Mouse (Mus musculus) midbrain, embryonic 10.5 days (tissue): ENCODE data around the gene Smok3a. TPM values are rescaled to one million over a fixed set of nuclear protein-coding genes. Genes with fewer than 3 reads are reported as not detected.
"Not testable (repeated sequence)": the region's sequence is repeated elsewhere in the genome, so short reads cannot be mapped to it uniquely, and the experiment has no call there.

Experiments
- DNase-seq: peaks from one replicate; pipeline ENCODE4 v3.0.0-alpha.2; 2017; ENCODE audit warnings: low spot score
- H3K27ac ChIP-seq: fragments of 300-500 bp; sonication (generic); replicated peaks from 2 replicates; pipeline ENCODE4 v1.5.1; 2016; ENCODE audit warnings: mild to moderate bottlenecking
- H3K27me3 ChIP-seq: fragments of 300-500 bp; sonication (generic); 2 replicates; pipeline ENCODE4 v1.6.1; 2016; ENCODE audit warnings: low read depth, mild to moderate bottlenecking; ENCODE audit not compliant: poor library complexity, severe bottlenecking
- H3K36me3 ChIP-seq: fragments of 300-500 bp; sonication (generic); 2 replicates; pipeline ENCODE4 v1.6.1; 2016; ENCODE audit warnings: mild to moderate bottlenecking, moderate library complexity
- H3K4me1 ChIP-seq: fragments of 300-500 bp; sonication (generic); 2 replicates; pipeline ENCODE4 v1.6.1; 2016
- H3K4me3 ChIP-seq: fragments of 300-500 bp; sonication (generic); 2 replicates; pipeline ENCODE4 v1.5.1; 2016; ENCODE audit warnings: mild to moderate bottlenecking, moderate library complexity
- H3K9me3 ChIP-seq: fragments of 300-500 bp; sonication (generic); replicated peaks from 2 replicates; pipeline ENCODE4 v1.6.1; 2016; ENCODE audit warnings: mild to moderate bottlenecking
- WGBS: fragments of 180-500 bp; shearing (Covaris S2); methylation state at CpG from one replicate; pipeline ENCODE4 v1.1.7; 2016; 5-methylcytosine and 5-hydroxymethylcytosine counted together
- polyA plus RNA-seq: library from polyadenylated mRNA; unstranded; fragments of >200 nt; fragmentation: Nextera tagmentation; extraction: Ambion mirVana; gene quantifications from 2 replicates; pipeline ENCODE4 v1.2.1, GENCODE M21; 2016

Gene Smok3a
- polyA plus RNA-seq, result not detected in 2 replicates

DNA sequence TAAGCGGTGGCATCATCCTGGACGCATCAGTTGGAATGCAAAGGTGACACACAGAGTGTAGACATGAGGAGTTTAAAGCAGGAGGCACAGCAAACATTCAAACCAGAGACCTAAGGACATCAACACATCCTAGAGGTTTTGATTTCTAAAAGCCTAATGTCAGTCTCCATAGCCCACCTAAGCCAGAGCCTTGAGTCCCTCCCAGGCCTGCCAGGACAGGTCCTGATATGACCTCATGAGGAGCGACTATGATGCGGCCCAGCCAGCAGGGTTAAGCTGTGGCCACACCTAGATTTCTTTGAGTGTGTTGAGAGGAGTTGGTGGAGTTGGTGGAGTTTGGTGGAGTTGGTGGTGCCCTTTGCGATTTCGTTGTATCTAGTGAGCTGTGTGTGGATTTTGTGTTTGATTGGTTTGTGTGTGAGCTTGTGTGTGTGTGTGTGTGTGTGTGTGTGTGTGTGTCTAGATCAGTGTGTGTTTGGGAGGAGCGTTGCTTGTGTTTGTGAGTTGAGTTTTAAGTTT lies at the start of gene Smok3a, which contains the start of gene Smok3b:
Smok3a (plus strand) TSS at position 301 of the 519 bp plus-strand sequence.
Smok3b (plus strand) TSS at position 469 of the 519 bp plus-strand sequence.
- WGBS, result 86% methylated on average over 3 of the region's 7 CpGs
- not testable (repeated sequence) for H3K4me1 ChIP-seq, DNase-seq, H3K27me3 ChIP-seq, H3K36me3 ChIP-seq, H3K9me3 ChIP-seq, H3K27ac ChIP-seq, H3K4me3 ChIP-seq

GRCm38 (mm10) chr5:137973161-137973560 lies 47.9 kb upstream of the Smok3a start:
- Histone ChIP-seq H3K27ac (no peak overlapping the region), H3K9me3 (no peaks in the 10 kb centered on the region), H3K36me3 (no peaks in the 10 kb centered on the region), H3K27me3 (no peaks in the 10 kb centered on the region), H3K4me1 (no peaks in the 10 kb centered on the region), H3K4me3 (no peak overlapping the region)
- WGBS, result 75% methylated on average over 2 of the region's 2 CpGs
- DNase-seq, result no peak

GRCm38 (mm10) chr5:137973738-137974137 lies 47.3 kb upstream of the Smok3a start:
- 58% methylated on average over 3 of the region's 3 CpGs for WGBS
- no peak for DNase-seq
- H3K27ac ChIP-seq, result no peak overlapping the region

GRCm38 (mm10) chr5:137974724-137975123 lies 46.3 kb upstream of the Smok3a start:
- H3K9me3 ChIP-seq, result no peaks in the 10 kb centered on the region
- H3K36me3 ChIP-seq, result no peaks in the 10 kb centered on the region
- no peak for DNase-seq
- H3K4me1 ChIP-seq, result no peaks in the 10 kb centered on the region
- 68% methylated on average over 3 of the region's 3 CpGs for WGBS
- H3K4me3 ChIP-seq, result no peak overlapping the region
- H3K27ac ChIP-seq, result no peak overlapping the region
- no peaks in the 10 kb centered on the region for H3K27me3 ChIP-seq

More at GRCm38 (mm10) chr5:137973738-137974137, 47.3 kb upstream of the Smok3a start:
- Histone ChIP-seq H3K4me3 (no peak overlapping the region), H3K4me1 (no peaks in the 10 kb centered on the region), H3K36me3 (no peaks in the 10 kb centered on the region), H3K27me3 (no peaks in the 10 kb centered on the region), H3K9me3 (no peaks in the 10 kb centered on the region)

DNA sequence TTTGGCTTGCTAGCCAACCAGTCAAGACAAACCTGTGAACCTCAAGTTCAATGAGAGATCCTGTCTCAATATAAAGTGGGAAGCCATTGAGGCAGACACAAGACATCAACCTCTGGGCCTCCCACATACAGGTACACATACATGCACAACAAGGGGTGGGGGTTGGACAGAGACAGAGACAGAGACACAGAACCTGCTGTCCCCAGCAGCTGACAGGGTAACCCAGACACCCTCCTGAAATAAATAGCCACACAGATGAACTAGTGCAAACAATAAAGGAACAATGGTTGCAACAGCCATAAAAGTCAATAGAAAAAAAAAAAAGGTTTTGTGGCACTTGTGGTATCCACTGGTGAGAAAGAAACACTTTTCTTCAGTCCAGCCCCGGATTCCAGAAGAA lies 45.6 kb upstream of the Smok3a start:
- 69% methylated on average over 1 of the region's 1 CpGs for WGBS
- Histone ChIP-seq H3K9me3 (no peaks in the 10 kb centered on the region), H3K27me3 (no peaks in the 10 kb centered on the region), H3K4me1 (no peaks in the 10 kb centered on the region), H3K36me3 (no peaks in the 10 kb centered on the region), H3K4me3 (no peak overlapping the region), H3K27ac (no peak overlapping the region)
- no peak for DNase-seq

DNA sequence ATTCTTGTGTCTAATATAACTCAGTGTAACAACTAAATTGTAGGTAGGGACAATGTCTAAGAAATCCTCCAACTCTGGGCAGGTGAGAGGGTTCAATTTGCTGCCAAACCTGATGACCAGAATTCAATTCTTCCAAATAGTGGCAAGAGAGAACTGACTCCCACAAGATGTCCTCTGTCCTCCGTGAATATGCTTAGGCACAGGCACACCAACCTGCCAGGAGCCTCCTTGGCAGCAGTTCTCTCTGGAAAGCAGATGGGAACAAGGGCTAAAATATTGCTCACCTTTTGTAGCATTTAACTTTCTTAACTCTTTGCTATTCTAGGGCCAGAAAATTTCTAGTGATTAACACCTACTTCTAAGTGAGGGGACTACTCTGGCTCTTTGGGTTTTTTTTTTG lies 43.8 kb upstream of the Smok3a start:
- Histone ChIP-seq H3K36me3 (no peaks in the 10 kb centered on the region), H3K27ac (no peak overlapping the region), H3K4me1 (no peaks in the 10 kb centered on the region), H3K4me3 (no peak overlapping the region), H3K9me3 (no peaks in the 10 kb centered on the region), H3K27me3 (no peaks in the 10 kb centered on the region)
- DNase-seq, result no peak
- WGBS, result 47% methylated on average over 1 of the region's 1 CpGs

DNA sequence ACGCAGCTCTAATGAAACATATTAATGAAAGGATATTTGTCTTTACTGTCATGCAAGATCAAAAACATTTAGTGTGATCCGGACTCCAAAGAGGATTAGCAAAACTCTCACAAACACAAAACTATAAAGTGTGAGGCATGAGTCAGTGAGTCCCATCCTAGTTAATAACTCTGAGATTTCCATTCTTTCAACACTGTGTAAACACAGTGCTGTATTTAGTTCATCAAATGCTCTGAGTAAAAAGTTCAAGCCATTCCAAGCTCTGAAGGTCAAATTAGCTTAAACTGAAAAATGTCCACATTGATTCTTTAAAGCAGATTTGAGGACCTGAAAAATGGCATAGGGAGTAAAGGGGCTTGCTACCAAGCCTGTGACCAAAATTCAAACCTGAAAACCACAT lies 42.0 kb upstream of the Smok3a start:
- H3K4me3 ChIP-seq, result no peak overlapping the region
- H3K9me3 ChIP-seq, result no peaks in the 10 kb centered on the region
- H3K4me1 ChIP-seq, result no peaks in the 10 kb centered on the region
- no peaks in the 10 kb centered on the region for H3K27me3 ChIP-seq
- 76% methylated on average over 2 of the region's 2 CpGs for WGBS
- DNase-seq, result no peak
- H3K27ac ChIP-seq, result no peak overlapping the region
- no peaks in the 10 kb centered on the region for H3K36me3 ChIP-seq

- WGBS, result 89% methylated on average over 4 of the region's 4 CpGs
- Histone ChIP-seq H3K27me3 (no peaks in the 10 kb centered on the region), H3K27ac (no peak within 1 kb of the TSS), H3K4me3 (no peak within 1 kb of the TSS), H3K36me3 (no peaks in the 10 kb centered on the region), H3K9me3 (no peaks in the 10 kb centered on the region), H3K4me1 (no peaks in the 10 kb centered on the region)
- no peak for DNase-seq
Observed at GRCm38 (mm10) chr5:137981300-137981699, 39.8 kb upstream of the Smok3a start, which contains the start of gene Azgp1. Gene Azgp1 (plus strand): TSS chr5:137981520.

GRCm38 (mm10) chr5:137986351-137986750 lies 34.7 kb upstream of the Smok3a start:
- no peak for DNase-seq
- no peak overlapping the region for H3K4me3 ChIP-seq
- no peaks in the 10 kb centered on the region for H3K4me1 ChIP-seq
- H3K27me3 ChIP-seq, result no peaks in the 10 kb centered on the region
- 76% methylated on average over 1 of the region's 1 CpGs for WGBS
- no peak overlapping the region for H3K27ac ChIP-seq
- H3K9me3 ChIP-seq, result no peaks in the 10 kb centered on the region
- no peaks in the 10 kb centered on the region for H3K36me3 ChIP-seq

GRCm38 (mm10) chr5:138009437-138009836 lies 11.6 kb upstream of the Smok3a start:
- no peaks in the 10 kb centered on the region for H3K4me1 ChIP-seq
- H3K4me3 ChIP-seq, result no peak overlapping the region
- H3K9me3 ChIP-seq, result no peaks in the 10 kb centered on the region; the same call in 1 of the 2 replicates
- no peak for DNase-seq
- H3K27me3 ChIP-seq, result no peaks in the 10 kb centered on the region
- H3K27ac ChIP-seq, result no peak overlapping the region
- no peaks in the 10 kb centered on the region for H3K36me3 ChIP-seq
- 91% methylated on average over 5 of the region's 5 CpGs for WGBS

- Histone ChIP-seq H3K27ac (no peak overlapping the region), H3K9me3 (no peaks in the 10 kb centered on the region), H3K36me3 (no peaks in the 10 kb centered on the region), H3K4me3 (no peak overlapping the region), H3K4me1 (no peaks in the 10 kb centered on the region), H3K27me3 (no peaks in the 10 kb centered on the region)
- no peak for DNase-seq
- 88% methylated on average over 5 of the region's 5 CpGs for WGBS
Observed at GRCm38 (mm10) chr5:138012382-138012781, 8.7 kb upstream of the Smok3a start.

GRCm38 (mm10) chr5:138016530-138016929 lies 4.5 kb upstream of the Smok3a start:
- WGBS, result 100% methylated on average over 2 of the region's 2 CpGs
- Histone ChIP-seq H3K4me1 (no peaks in the 10 kb centered on the region), H3K27ac (no peak overlapping the region), H3K36me3 (no peaks in the 10 kb centered on the region), H3K4me3 (no peak overlapping the region), H3K9me3 (no peaks in the 10 kb centered on the region), H3K27me3 (no peaks in the 10 kb centered on the region)
- DNase-seq, result no peak

DNA sequence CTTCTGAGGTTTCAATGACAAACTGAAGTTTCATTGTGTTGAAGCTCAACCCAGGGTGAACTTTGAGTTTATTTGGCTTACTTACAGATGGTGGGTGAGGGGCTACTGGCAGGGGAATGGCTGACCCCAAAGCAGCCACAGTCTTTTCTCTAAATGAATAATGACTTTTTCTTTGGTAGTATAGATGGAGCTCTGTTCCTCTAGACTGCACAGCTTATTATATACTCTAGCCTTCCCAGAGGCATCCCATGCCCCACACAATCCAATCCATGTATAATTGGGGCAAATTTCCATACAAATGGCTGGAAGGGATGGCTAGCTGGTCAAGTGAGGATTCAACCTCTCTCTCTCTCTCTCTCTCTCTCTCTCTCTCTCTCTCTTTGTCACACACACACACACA lies 4.1 kb upstream of the Smok3a start:
- no peak for DNase-seq
- no peaks in the 10 kb centered on the region for H3K36me3 ChIP-seq

GRCm38 (mm10) chr5:138019577-138019976 lies 1.5 kb upstream of the Smok3a start:
- not testable (repeated sequence) for H3K27me3 ChIP-seq, H3K4me1 ChIP-seq, H3K36me3 ChIP-seq, H3K4me3 ChIP-seq, H3K9me3 ChIP-seq, H3K27ac ChIP-seq, DNase-seq
- 91% methylated on average over 4 of the region's 4 CpGs for WGBS

More for the DNA sequence above, 4.1 kb upstream of the Smok3a start:
- Histone ChIP-seq H3K4me1 (no peaks in the 10 kb centered on the region), H3K9me3 (no peaks in the 10 kb centered on the region), H3K27ac (no peak overlapping the region), H3K4me3 (no peak overlapping the region), H3K27me3 (no peaks in the 10 kb centered on the region)
